Mouse (Mus musculus): Measurements from ENCODE around the gene Dapp1. TPM values are rescaled to one million over a fixed set of nuclear protein-coding genes. Genes with fewer than 3 reads are reported as not detected.

Gene Dapp1
- polyA plus RNA-seq, 1 experiment from 2014 or later, result 2.9 TPM

DNA sequence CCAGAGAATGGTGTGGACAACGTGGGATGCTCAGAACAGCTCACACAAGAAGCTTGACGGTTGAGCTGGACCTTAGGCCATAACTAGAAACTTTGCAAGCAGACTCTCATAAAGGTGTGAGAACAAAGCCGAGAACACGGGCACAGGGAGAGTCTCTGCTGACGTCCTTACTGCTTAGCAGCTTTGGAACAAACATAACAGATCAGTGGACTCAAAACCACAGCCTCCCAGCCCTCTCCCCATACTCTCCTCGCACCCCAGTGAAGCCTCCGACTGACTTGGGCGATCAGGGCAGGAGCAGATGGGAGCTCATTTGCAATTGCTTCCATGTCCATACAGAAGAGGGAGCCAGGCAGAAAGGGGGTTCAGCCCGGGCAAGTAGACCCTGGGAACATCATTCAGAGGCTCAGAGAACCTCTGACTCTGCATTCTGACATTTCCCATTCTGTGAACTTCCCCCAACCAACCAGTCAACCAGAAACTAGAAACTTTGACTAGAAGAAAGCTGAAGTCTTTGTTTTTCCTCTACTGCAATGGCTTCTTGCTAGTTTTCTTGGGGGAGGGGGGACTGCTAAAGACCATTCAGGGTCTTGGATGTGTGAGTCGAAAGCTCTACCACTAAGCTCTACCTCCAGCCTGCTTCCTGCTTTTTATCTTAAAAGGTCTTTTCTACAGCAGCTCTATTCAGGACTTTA is 31.0 kb downstream of the Dapp1 start:
- DNase-seq (ENCODE audit: low spot score), result no peak
- H3K36me3 ChIP-seq, result no peaks in the 10 kb centered on the region
- no peak overlapping the region for H3K4me3 ChIP-seq
- H3K27ac ChIP-seq (replicated peaks), result no peak overlapping the region
- no peaks in the 10 kb centered on the region; the same call in 1 of the 2 replicates for H3K27me3 ChIP-seq (ENCODE audit: low read depth, poor library complexity, severe bottlenecking)
- H3K4me1 ChIP-seq, result peaks cover 35% of the 10 kb centered on the region
- WGBS, result 82% methylated on average over 10 of the region's 10 CpGs
- no peaks in the 10 kb centered on the region for H3K9me3 ChIP-seq (replicated peaks)

DNA sequence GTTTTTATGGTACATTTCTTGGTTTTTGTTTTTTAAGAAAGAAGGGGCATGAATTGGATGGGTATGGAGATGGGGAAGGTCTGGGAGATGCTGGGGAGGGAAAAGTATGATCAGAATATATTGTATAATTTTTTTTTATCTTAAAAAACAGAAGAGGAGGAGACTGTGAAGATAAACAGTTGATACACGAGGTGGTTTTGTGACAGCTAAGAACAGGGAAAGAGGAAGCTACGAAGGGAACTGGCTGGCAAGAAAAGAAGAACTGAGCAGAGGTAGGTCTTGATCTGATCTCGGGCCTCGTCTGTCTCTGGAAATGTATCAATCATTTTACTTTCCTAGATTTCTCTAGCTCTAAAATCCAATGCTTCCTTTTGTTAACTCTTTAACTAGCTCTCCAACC is 33.8 kb downstream of the Dapp1 start:
- 87% methylated on average over 4 of the region's 4 CpGs for WGBS
- DNase-seq (ENCODE audit: low spot score), result no peak
- no peaks in the 10 kb centered on the region for H3K27me3 ChIP-seq (ENCODE audit: low read depth, poor library complexity, severe bottlenecking)
- H3K27ac ChIP-seq (replicated peaks), result no peak overlapping the region
- peaks cover 9% of the 10 kb centered on the region for H3K4me1 ChIP-seq
- H3K9me3 ChIP-seq (replicated peaks), result no peaks in the 10 kb centered on the region
- no peaks in the 10 kb centered on the region for H3K36me3 ChIP-seq
- H3K4me3 ChIP-seq, result no peak overlapping the region

GRCm38 (mm10) chr3:137946827-137947226 is 34.5 kb downstream of the Dapp1 start:
- no peak overlapping the region for H3K27ac ChIP-seq (replicated peaks)
- WGBS, result 92% methylated on average over 3 of the region's 3 CpGs
- H3K4me3 ChIP-seq, result no peak overlapping the region
- DNase-seq (ENCODE audit: low spot score), result no peak
- no peaks in the 10 kb centered on the region for H3K9me3 ChIP-seq (replicated peaks)
- peaks cover 2% of the 10 kb centered on the region for H3K4me1 ChIP-seq
- H3K36me3 ChIP-seq, result no peaks in the 10 kb centered on the region
- H3K27me3 ChIP-seq (ENCODE audit: low read depth, poor library complexity, severe bottlenecking), result no peaks in the 10 kb centered on the region

GRCm38 (mm10) chr3:137943737-137944154 is 37.6 kb downstream of the Dapp1 start:
- WGBS, result 87% methylated on average over 6 of the region's 6 CpGs
- H3K27me3 ChIP-seq (ENCODE audit: low read depth, poor library complexity, severe bottlenecking), result no peaks in the 10 kb centered on the region
- H3K4me3 ChIP-seq, result no peak overlapping the region
- H3K4me1 ChIP-seq, result peaks cover 2% of the 10 kb centered on the region
- H3K27ac ChIP-seq (replicated peaks), result no peak overlapping the region
- no peaks in the 10 kb centered on the region for H3K36me3 ChIP-seq
- no peak for DNase-seq (ENCODE audit: low spot score)
- no peaks in the 10 kb centered on the region for H3K9me3 ChIP-seq (replicated peaks)

GRCm38 (mm10) chr3:137942098-137942622 is 39.2 kb downstream of the Dapp1 start:
- Histone ChIP-seq H3K9me3 (replicated peaks) (no peaks in the 10 kb centered on the region), H3K4me3 (no peak overlapping the region), H3K27ac (replicated peaks) (no peak overlapping the region), H3K27me3 (ENCODE audit: low read depth, poor library complexity, severe bottlenecking) (no peaks in the 10 kb centered on the region), H3K4me1 (peaks cover 10% of the 10 kb centered on the region), H3K36me3 (no peaks in the 10 kb centered on the region)
- 89% methylated on average over 12 of the region's 12 CpGs for WGBS
- no peak for DNase-seq (ENCODE audit: low spot score)

DNA sequence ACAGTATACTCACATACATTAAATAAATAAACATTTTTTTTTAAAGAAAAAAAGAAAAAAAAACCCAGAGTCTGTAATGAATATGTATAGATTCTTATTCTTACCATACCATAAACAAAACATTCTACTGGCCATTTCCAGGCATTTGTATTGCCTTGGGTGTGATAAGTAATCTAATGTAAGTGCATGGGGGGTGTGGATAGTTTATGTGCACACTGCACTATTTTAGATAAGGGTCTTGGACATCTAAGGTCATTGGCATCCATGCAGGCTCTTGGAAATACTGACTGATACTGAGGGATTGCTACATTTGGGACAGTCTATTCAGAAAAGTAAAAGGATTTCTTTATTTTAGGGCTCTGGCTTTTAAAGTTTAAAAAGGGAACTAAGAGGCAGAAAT is 39.8 kb downstream of the Dapp1 start:
- Histone ChIP-seq H3K4me3 (no peak overlapping the region), H3K36me3 (no peaks in the 10 kb centered on the region), H3K27ac (replicated peaks) (no peak overlapping the region), H3K4me1 (peaks cover 16% of the 10 kb centered on the region), H3K27me3 (ENCODE audit: low read depth, poor library complexity, severe bottlenecking) (no peaks in the 10 kb centered on the region), H3K9me3 (replicated peaks) (no peaks in the 10 kb centered on the region)
- no peak for DNase-seq (ENCODE audit: low spot score)

DNA sequence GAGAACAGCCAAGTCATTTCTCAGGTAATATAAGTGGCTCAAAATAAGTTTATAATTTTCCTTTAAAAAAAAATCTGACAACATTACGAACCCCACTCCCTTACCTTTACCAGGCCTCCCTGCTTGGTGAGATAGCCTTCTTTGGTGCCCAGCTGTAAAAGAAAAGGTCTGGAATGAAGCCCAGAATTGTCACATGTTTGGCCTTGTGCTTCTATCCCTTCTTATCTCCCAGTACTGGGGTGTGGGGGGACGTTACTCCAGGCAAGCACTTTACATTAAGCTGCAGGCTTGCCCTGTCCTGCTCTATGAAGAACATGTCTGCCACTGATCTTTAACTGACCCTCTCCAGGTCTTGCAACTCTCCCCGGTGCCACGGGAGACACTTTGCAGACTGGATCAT is 40.6 kb downstream of the Dapp1 start:
- 83% methylated on average over 4 of the region's 4 CpGs for WGBS
- Histone ChIP-seq H3K27ac (replicated peaks) (no peak overlapping the region), H3K27me3 (ENCODE audit: low read depth, poor library complexity, severe bottlenecking) (no peaks in the 10 kb centered on the region), H3K4me1 (peaks cover 24% of the 10 kb centered on the region), H3K9me3 (replicated peaks) (no peaks in the 10 kb centered on the region), H3K36me3 (no peaks in the 10 kb centered on the region), H3K4me3 (no peak overlapping the region)
- DNase-seq (ENCODE audit: low spot score), result no peak

DNA sequence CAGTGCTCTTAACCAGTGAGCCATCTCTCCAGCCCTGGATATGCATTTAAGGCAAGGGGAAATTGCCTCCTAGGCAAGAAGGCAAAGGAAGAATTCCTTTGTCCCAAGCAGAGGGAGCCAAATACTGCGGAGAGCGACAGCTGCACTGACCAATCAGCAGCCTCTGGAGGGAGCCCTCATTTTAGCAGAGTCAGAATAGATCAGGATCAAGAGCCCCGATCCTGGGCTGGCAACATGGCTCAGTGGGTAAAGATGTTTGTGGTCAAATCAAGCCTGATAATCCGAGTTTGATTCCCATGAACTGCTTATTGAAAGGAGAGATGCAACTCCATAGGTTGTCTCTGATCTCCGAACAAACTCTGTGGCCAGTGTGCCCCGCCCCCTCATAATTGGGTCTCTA is 42.7 kb downstream of the Dapp1 start:
- Histone ChIP-seq H3K36me3 (no peaks in the 10 kb centered on the region), H3K27ac (replicated peaks) (peak overlapping the region; percentile 13; the same call in 1 of the 2 replicates), H3K9me3 (replicated peaks) (no peaks in the 10 kb centered on the region), H3K4me1 (peaks cover 36% of the 10 kb centered on the region), H3K27me3 (ENCODE audit: low read depth, poor library complexity, severe bottlenecking) (no peaks in the 10 kb centered on the region), H3K4me3 (peak overlapping the region; percentile 14; the same call in 1 of the 2 replicates)
- WGBS, result 31% methylated on average over 6 of the region's 6 CpGs
- DNase-seq (ENCODE audit: low spot score), result no peak

DNA sequence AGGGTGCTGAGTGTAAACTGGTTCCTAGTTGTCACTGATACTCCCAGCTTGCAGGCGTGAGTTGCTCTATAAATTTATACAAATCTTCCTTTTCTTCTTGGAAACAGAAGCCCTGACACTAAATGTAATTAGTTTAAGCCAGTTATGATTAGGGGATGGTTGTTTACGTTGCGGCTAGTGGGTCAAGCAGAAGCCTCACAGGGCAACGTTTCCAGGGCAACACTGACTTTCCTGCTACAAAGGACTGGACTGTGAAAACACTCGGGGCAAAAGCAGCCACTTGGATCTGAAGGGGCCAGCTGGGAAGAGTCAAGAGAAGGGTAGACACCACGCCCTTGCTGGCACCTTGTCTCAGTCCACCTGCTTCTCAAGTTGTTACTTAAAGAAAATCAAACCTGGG is 44.8 kb downstream of the Dapp1 start:
- no peaks in the 10 kb centered on the region for H3K27me3 ChIP-seq (ENCODE audit: low read depth, poor library complexity, severe bottlenecking)
- H3K4me1 ChIP-seq, result peaks cover 36% of the 10 kb centered on the region
- H3K4me3 ChIP-seq, result no peak overlapping the region
- no peaks in the 10 kb centered on the region for H3K9me3 ChIP-seq (replicated peaks)
- H3K27ac ChIP-seq (replicated peaks), result peak overlapping the region; percentile 73
- 34% methylated on average over 6 of the region's 6 CpGs for WGBS
- H3K36me3 ChIP-seq, result no peaks in the 10 kb centered on the region
- DNase-seq (ENCODE audit: low spot score), result no peak

DNA sequence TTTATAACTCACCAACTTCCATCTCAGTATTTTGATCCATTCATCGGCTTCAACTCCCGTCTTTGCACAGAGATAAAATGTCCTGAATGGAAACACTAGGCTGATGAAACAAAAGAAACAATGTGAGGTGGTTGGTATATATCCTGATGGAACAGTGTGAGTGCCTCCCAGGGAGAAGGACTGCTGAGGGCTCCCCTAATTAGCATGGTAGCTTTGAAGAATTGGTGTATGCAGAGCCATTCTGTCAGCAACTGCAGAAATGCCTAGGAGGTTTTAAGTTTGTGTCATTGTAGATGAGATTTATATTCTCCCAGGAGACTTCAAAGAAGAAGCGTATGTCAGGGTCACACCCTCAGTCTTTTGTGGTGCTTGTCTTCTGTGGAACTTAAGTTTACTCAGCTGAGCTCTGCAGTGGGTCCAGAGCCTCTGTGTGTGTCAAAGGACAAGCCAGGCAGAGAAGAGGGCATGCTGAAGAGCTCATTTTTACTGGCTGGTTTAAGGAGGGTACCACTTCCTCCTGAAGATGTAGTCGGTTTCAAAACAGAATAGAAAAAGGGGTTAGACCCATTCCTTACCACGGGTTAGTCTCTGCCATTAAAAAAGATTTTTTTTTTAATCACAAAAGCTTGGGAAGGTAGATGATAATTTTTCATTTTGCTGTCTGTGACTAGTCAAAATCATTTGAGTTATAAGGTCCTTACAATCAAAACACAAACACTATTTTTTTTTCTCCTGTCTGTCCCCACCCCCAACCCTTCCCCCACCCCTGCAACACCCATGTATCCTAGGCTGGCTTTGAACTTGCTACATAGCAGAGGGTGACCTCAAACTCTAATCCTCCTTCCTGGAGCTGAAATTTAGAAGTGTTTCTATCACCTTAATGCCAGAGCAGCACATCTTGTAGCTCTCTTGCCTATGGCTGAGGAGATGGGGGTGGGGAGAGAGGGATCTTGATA is 45.5 kb downstream of the Dapp1 start:
- no peak for DNase-seq (ENCODE audit: low spot score)

DNA sequence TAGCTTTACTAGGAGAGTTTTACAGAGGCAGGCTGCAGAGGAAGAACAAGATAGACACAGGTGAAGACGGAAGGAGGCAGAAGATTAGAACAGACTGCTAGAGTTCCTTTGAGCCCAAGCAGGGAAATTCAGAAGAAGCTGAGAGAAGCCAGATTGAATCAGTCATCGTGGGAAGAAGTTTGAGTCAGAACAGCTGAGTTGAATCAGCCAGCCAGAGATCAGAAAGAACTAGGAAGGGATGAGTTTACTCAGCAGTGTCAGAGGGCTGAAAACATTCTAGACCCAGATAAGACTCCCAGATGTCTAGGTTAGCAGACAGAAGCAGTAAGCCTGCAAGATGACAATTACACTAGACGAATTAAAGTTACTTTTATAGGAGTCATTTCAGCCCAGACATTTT is 47.4 kb downstream of the Dapp1 start:
- DNase-seq (ENCODE audit: low spot score), result no peak
- Histone ChIP-seq H3K4me1 (peaks cover 36% of the 10 kb centered on the region), H3K9me3 (replicated peaks) (no peaks in the 10 kb centered on the region), H3K27ac (replicated peaks) (no peak overlapping the region), H3K36me3 (peaks cover 5% of the 10 kb centered on the region), H3K27me3 (ENCODE audit: low read depth, poor library complexity, severe bottlenecking) (no peaks in the 10 kb centered on the region), H3K4me3 (no peak overlapping the region)
- WGBS, result 83% methylated on average over 3 of the region's 3 CpGs

More for the DNA sequence above, 45.5 kb downstream of the Dapp1 start:
- H3K27ac ChIP-seq (replicated peaks), result peak overlapping the region; percentile 73
- H3K36me3 ChIP-seq, result no peaks in the 10 kb centered on the region
- no peaks in the 10 kb centered on the region for H3K9me3 ChIP-seq (replicated peaks)
- 48% methylated on average over 5 of the region's 5 CpGs for WGBS
- H3K4me3 ChIP-seq, result no peak overlapping the region
- peaks cover 36% of the 10 kb centered on the region for H3K4me1 ChIP-seq
- no peaks in the 10 kb centered on the region for H3K27me3 ChIP-seq (ENCODE audit: low read depth, poor library complexity, severe bottlenecking)

GRCm38 (mm10) chr3:137932748-137933147 is 48.6 kb downstream of the Dapp1 start:
- Histone ChIP-seq H3K27me3 (ENCODE audit: low read depth, poor library complexity, severe bottlenecking) (no peaks in the 10 kb centered on the region), H3K9me3 (replicated peaks) (no peaks in the 10 kb centered on the region), H3K27ac (replicated peaks) (no peak overlapping the region), H3K4me1 (peaks cover 31% of the 10 kb centered on the region), H3K36me3 (peaks cover 14% of the 10 kb centered on the region), H3K4me3 (no peak overlapping the region)
- DNase-seq (ENCODE audit: low spot score), result no peak
- WGBS, result 75% methylated on average over 7 of the region's 7 CpGs

- WGBS, result 91% methylated on average over 3 of the region's 3 CpGs
- DNase-seq (ENCODE audit: low spot score), result no peak
- Histone ChIP-seq H3K36me3 (peaks cover 39% of the 10 kb centered on the region), H3K27ac (replicated peaks) (no peak overlapping the region), H3K4me3 (no peak overlapping the region), H3K4me1 (peaks cover 4% of the 10 kb centered on the region; the same call in 1 of the 2 replicates), H3K9me3 (replicated peaks) (no peaks in the 10 kb centered on the region), H3K27me3 (ENCODE audit: low read depth, poor library complexity, severe bottlenecking) (no peaks in the 10 kb centered on the region)
These were observed 51.4 kb downstream of the Dapp1 start for GRCm38 (mm10) chr3:137929940-137930339.
